Mouse (Mus musculus) forebrain, embryonic 15.5 days (tissue): ENCODE measurements at regions not wholly inside any gene's neighbourhood (a gene's known extent, or its start where the extent isn't known, plus 50 kb on each side); places are given as distances from the start of the nearest gene placed in this dataset. TPM values are rescaled to one million over a fixed set of nuclear protein-coding genes. Genes with fewer than 3 reads are reported as not detected.

Experiments used
- ATAC-seq: fragments of 200-750 bp; cut with Nextera tagmentation; replicated peaks from 2 replicates; pipeline ENCODE4 v1.8.0; 2017; ENCODE audit warnings: mild to moderate bottlenecking, moderate TSS enrichment, moderate library complexity
- H3K27ac ChIP-seq: fragments of 300-500 bp; sonication (generic); replicated peaks from 2 replicates; pipeline ENCODE4 v1.5.1; 2015; ENCODE audit warnings: mild to moderate bottlenecking, inconsistent platforms
- H3K27me3 ChIP-seq: fragments of 300-500 bp; sonication (generic); 2 replicates; pipeline ENCODE4 v1.6.1; 2015; ENCODE audit warnings: inconsistent platforms
- H3K36me3 ChIP-seq: fragments of 300-500 bp; sonication (generic); 2 replicates; pipeline ENCODE4 v1.6.1; 2015; ENCODE audit warnings: mild to moderate bottlenecking, inconsistent platforms
- H3K4me1 ChIP-seq: fragments of 300-500 bp; sonication (generic); 2 replicates; pipeline ENCODE4 v1.6.1; 2015; ENCODE audit warnings: inconsistent platforms
- H3K4me2 ChIP-seq: fragments of 300-500 bp; sonication (generic); replicated peaks from 2 replicates; pipeline ENCODE4 v1.6.1; 2015; ENCODE audit warnings: mild to moderate bottlenecking, inconsistent platforms
- H3K4me3 ChIP-seq: fragments of 300-500 bp; sonication (generic); 2 replicates; pipeline ENCODE4 v1.5.1; 2015; ENCODE audit warnings: mild to moderate bottlenecking, inconsistent platforms
- H3K9ac ChIP-seq: fragments of 300-500 bp; sonication (generic); replicated peaks from 2 replicates; pipeline ENCODE4 v1.6.1; 2015; ENCODE audit warnings: mild to moderate bottlenecking, inconsistent platforms
- H3K9me3 ChIP-seq: fragments of 300-500 bp; sonication (generic); 2 replicates; pipeline ENCODE4 v1.6.1; 2016; ENCODE audit warnings: inconsistent platforms
- WGBS: fragments of 180-500 bp; shearing (Covaris S2); methylation state at CpG from one replicate; pipeline ENCODE4 v1.1.7; 2015; ENCODE audit warnings: mixed read lengths; 5-methylcytosine and 5-hydroxymethylcytosine counted together
- microRNA counts: library from miRNA; unstranded; fragments of <30 nt; microRNA quantifications from one replicate; lab custom pipeline; 2016
- microRNA-seq: library from miRNA; unstranded; fragments of <30 nt; microRNA quantifications from one replicate; pipeline ENCODE4, GENCODE M21; 2016

- WGBS, result 50% methylated on average over 1 of the region's 1 CpGs
- ATAC-seq, result no peak
- no peak overlapping the region for H3K27ac ChIP-seq
- H3K9me3 ChIP-seq, result no peaks in the 10 kb centered on the region
- H3K9ac ChIP-seq, result no peak overlapping the region
- H3K4me2 ChIP-seq, result no peak overlapping the region
- H3K36me3 ChIP-seq, result no peaks in the 10 kb centered on the region
- no peak overlapping the region for H3K4me3 ChIP-seq
- no peaks in the 10 kb centered on the region for H3K27me3 ChIP-seq
- no peaks in the 10 kb centered on the region for H3K4me1 ChIP-seq
Measured at GRCm38 (mm10) chr7:61851949-61852348, 494.4 kb upstream of the Ndn start.

GRCm38 (mm10) chr7:61864517-61864916 lies 481.9 kb upstream of the Ndn start:
- Histone ChIP-seq H3K36me3 (no peaks in the 10 kb centered on the region), H3K27ac (no peak overlapping the region), H3K9me3 (no peaks in the 10 kb centered on the region), H3K9ac (no peak overlapping the region), H3K4me2 (no peak overlapping the region), H3K27me3 (no peaks in the 10 kb centered on the region), H3K4me1 (no peaks in the 10 kb centered on the region), H3K4me3 (no peak overlapping the region)
- no peak for ATAC-seq

DNA sequence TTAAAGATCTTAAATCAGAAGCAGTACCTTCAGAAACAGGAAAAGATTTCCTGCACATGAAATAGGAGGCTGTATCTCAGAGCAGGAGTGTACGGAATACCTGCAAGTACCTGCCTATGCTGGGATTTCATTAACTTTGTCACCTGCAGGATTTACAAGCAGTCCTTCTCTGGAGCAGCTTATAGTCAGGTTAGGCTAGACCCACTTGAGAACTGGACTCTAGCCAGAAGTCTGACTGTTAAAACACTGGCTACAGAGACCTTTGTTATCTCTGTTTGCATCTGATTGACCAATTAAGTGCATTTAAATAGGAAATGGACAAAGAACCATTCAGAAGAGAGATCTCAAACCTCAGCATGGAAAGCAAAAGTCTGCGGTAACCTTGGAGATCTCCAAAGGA lies 480.0 kb upstream of the Ndn start:
- H3K9ac ChIP-seq, result no peak overlapping the region
- no peak overlapping the region for H3K4me2 ChIP-seq
- no peak overlapping the region for H3K27ac ChIP-seq
- no peak overlapping the region for H3K4me3 ChIP-seq
- H3K36me3 ChIP-seq, result 0 out of 2 replicates have a peak, but pooled peaks cover 3% of the 10 kb centered on the region
- no peaks in the 10 kb centered on the region for H3K27me3 ChIP-seq
- no peaks in the 10 kb centered on the region for H3K9me3 ChIP-seq
- WGBS, result 66% methylated on average over 2 of the region's 2 CpGs
- H3K4me1 ChIP-seq, result no peaks in the 10 kb centered on the region
- no peak for ATAC-seq

GRCm38 (mm10) chr7:61876220-61876619 lies 470.1 kb upstream of the Ndn start:
- Histone ChIP-seq H3K4me1 (peaks cover 5% of the 10 kb centered on the region), H3K27ac (no peak overlapping the region), H3K9ac (no peak overlapping the region), H3K9me3 (no peaks in the 10 kb centered on the region), H3K4me3 (no peak overlapping the region), H3K36me3 (0 out of 2 replicates have a peak, but pooled peaks cover 1% of the 10 kb centered on the region), H3K4me2 (no peak overlapping the region), H3K27me3 (no peaks in the 10 kb centered on the region)
- no peak for ATAC-seq
- WGBS, result 59% methylated on average over 3 of the region's 3 CpGs

GRCm38 (mm10) chr7:61877311-61878065 lies 468.9 kb upstream of the Ndn start:
- peak overlapping the region; percentile 19 for H3K4me2 ChIP-seq

GRCm38 (mm10) chr7:61878095-61878494 lies 468.3 kb upstream of the Ndn start:
- ATAC-seq, result peak; percentile 47
- H3K9me3 ChIP-seq, result no peaks in the 10 kb centered on the region
- H3K36me3 ChIP-seq, result peaks cover under 1% of the 10 kb centered on the region; the same call in 1 of the 2 replicates
- peak overlapping the region; percentile 90 for H3K27ac ChIP-seq
- peak overlapping the region; percentile 19 for H3K4me2 ChIP-seq
- peaks cover 5% of the 10 kb centered on the region for H3K4me1 ChIP-seq
- no peak overlapping the region for H3K4me3 ChIP-seq
- H3K27me3 ChIP-seq, result no peaks in the 10 kb centered on the region
- no peak overlapping the region for H3K9ac ChIP-seq
- 39% methylated on average over 2 of the region's 2 CpGs for WGBS

More at GRCm38 (mm10) chr7:61877311-61878065, 468.9 kb upstream of the Ndn start:
- peak; percentile 99 for ATAC-seq
- H3K4me1 ChIP-seq, result peaks cover 5% of the 10 kb centered on the region
- 37% methylated on average over 2 of the region's 2 CpGs for WGBS
- no peak overlapping the region for H3K4me3 ChIP-seq
- no peaks in the 10 kb centered on the region for H3K9me3 ChIP-seq
- peak overlapping the region; percentile 90 for H3K27ac ChIP-seq
- no peaks in the 10 kb centered on the region for H3K27me3 ChIP-seq
- H3K9ac ChIP-seq, result no peak overlapping the region
- H3K36me3 ChIP-seq, result no peaks in the 10 kb centered on the region

GRCm38 (mm10) chr7:61878585-61878984 lies 467.8 kb upstream of the Ndn start:
- Histone ChIP-seq H3K27me3 (no peaks in the 10 kb centered on the region), H3K4me3 (no peak overlapping the region), H3K9ac (no peak overlapping the region), H3K4me2 (no peak overlapping the region), H3K27ac (no peak overlapping the region), H3K9me3 (no peaks in the 10 kb centered on the region), H3K36me3 (peaks cover 5% of the 10 kb centered on the region; the same call in 1 of the 2 replicates), H3K4me1 (peaks cover 5% of the 10 kb centered on the region)
- no peak for ATAC-seq

MicroRNAs encoded in the stretch of these regions (microRNA counts, 519-probe panel; counts per million panel counts)
- 2,585 counts per million, percentile 59 among the panel's probes with 10 or more counts for microRNA mmu-miR-344 (lab: Ali Mortazavi, UCI)

Small RNA genes lying in the stretch of these regions (microRNA-seq; reads per million reads assigned to microRNA genes)
- not detected for gene Gm22466
- not detected for gene Gm23490
- gene Gm23873, result 3.1 reads per million, percentile 8 among the genes with 10 or more reads in this experiment
- gene Gm23917, result not detected
- gene Gm23962, result not detected
- not detected for gene Gm25533
- not detected for gene Mir344
- 5.1 reads per million, percentile 19 among the genes with 10 or more reads in this experiment for gene Mir344b
- gene Mir344c, result 15.4 reads per million, percentile 30 among the genes with 10 or more reads in this experiment
- not detected for gene Mir344d-1
- gene Mir344d-2, result not detected
- gene Mir344d-3, result 0.66 reads per million
- 0.66 reads per million for gene Mir344e
- not detected for gene Mir344h-1
- gene Mir344h-2, result not detected
